Mouse (Mus musculus): ENCODE results near the gene Olfr889. TPM values are rescaled to one million over a fixed set of nuclear protein-coding genes. Genes with fewer than 3 reads are reported as not detected.
"Not testable (repeated sequence)": the region's sequence is repeated elsewhere in the genome, so short reads cannot be mapped to it uniquely, and the experiment has no call there.

Olfr889 gene
- polyA plus RNA-seq (2016; fragmentation: Nextera tagmentation; extraction: Ambion mirVana) = 0.05 and 0.16 TPM in 2 replicates

- Histone ChIP-seq H3K36me3 (no peaks in the 10 kb centered on the region), H3K4me1 (no peaks in the 10 kb centered on the region), H3K9me3 (replicated peaks) (no peaks in the 10 kb centered on the region), H3K27ac (no peak within 1 kb of the TSS), H3K4me3 (no peak within 1 kb of the TSS), H3K27me3 (ENCODE audit: low read depth, poor library complexity, severe bottlenecking) (no peaks in the 10 kb centered on the region)
- no peak for DNase-seq (ENCODE audit: low spot score)
Observed at GRCm38 (mm10) chr9:38114898-38115297, at the start of gene Olfr889. Olfr889 (plus strand) TSS chr9:38115198.

- no peaks in the 10 kb centered on the region for H3K27me3 ChIP-seq (ENCODE audit: low read depth, poor library complexity, severe bottlenecking)
- H3K4me1 ChIP-seq = no peaks in the 10 kb centered on the region
- H3K27ac ChIP-seq = no peak within 1 kb of the TSS
- 94% methylated on average over 1 of the region's 1 CpGs for WGBS
- no peaks in the 10 kb centered on the region for H3K36me3 ChIP-seq
- H3K9me3 ChIP-seq (replicated peaks) = no peaks in the 10 kb centered on the region
- DNase-seq (ENCODE audit: low spot score) = no peak
- H3K4me3 ChIP-seq = no peak within 1 kb of the TSS
Observed at GRCm38 (mm10) chr9:38083772-38084171, 31.2 kb upstream of the Olfr889 start, which contains the start of gene Olfr887. Olfr887 (plus strand) TSS chr9:38084072.

- no peaks in the 10 kb centered on the region for H3K36me3 ChIP-seq
- no peak within 1 kb of the TSS for H3K4me3 ChIP-seq
- no peaks in the 10 kb centered on the region for H3K4me1 ChIP-seq
- WGBS = 85% methylated on average over 1 of the region's 1 CpGs
- no peaks in the 10 kb centered on the region for H3K9me3 ChIP-seq (replicated peaks)
- no peak for DNase-seq (ENCODE audit: low spot score)
- no peaks in the 10 kb centered on the region for H3K27me3 ChIP-seq (ENCODE audit: low read depth, poor library complexity, severe bottlenecking)
- no peak within 1 kb of the TSS for H3K27ac ChIP-seq
Observed at GRCm38 (mm10) chr9:38107828-38108227, 7.2 kb upstream of the Olfr889 start, which contains the start of gene Olfr888. Olfr888 (plus strand) TSS chr9:38108128.

GRCm38 (mm10) chr9:38142217-38142616 is 27.2 kb downstream of the Olfr889 start, which contains the start of gene Olfr890:
Olfr890 (plus strand) TSS chr9:38142517.
- DNase-seq (ENCODE audit: low spot score) = no peak
- Histone ChIP-seq H3K27ac (no peak within 1 kb of the TSS), H3K36me3 (no peaks in the 10 kb centered on the region), H3K9me3 (replicated peaks) (no peaks in the 10 kb centered on the region), H3K4me1 (no peaks in the 10 kb centered on the region), H3K27me3 (ENCODE audit: low read depth, poor library complexity, severe bottlenecking) (no peaks in the 10 kb centered on the region), H3K4me3 (no peak within 1 kb of the TSS)

- not testable (repeated sequence) for DNase-seq (ENCODE audit: low spot score); H3K9me3 ChIP-seq (replicated peaks); H3K36me3 ChIP-seq; H3K27me3 ChIP-seq (ENCODE audit: low read depth, poor library complexity, severe bottlenecking); H3K4me1 ChIP-seq; H3K4me3 ChIP-seq; H3K27ac ChIP-seq
- WGBS = 57% methylated on average over 2 of the region's 2 CpGs
Observed at GRCm38 (mm10) chr9:38168341-38168740, 53.3 kb downstream of the Olfr889 start.

Other genes with a start within 250 kb of the Olfr889 start
- gene Olfr145, start 218.5 kb upstream of the Olfr889 start, polyA plus RNA-seq (2016; fragmentation: Nextera tagmentation; extraction: Ambion mirVana) = not detected in 2 replicates
- gene Olfr878, start 197.4 kb upstream of the Olfr889 start, polyA plus RNA-seq (2016; fragmentation: Nextera tagmentation; extraction: Ambion mirVana) = not detected in 2 replicates
- not detected in 2 replicates for gene Olfr881, start 123.4 kb upstream of the Olfr889 start, polyA plus RNA-seq (2016; fragmentation: Nextera tagmentation; extraction: Ambion mirVana)
- gene Olfr883, start 89.4 kb upstream of the Olfr889 start, polyA plus RNA-seq (2016; fragmentation: Nextera tagmentation; extraction: Ambion mirVana) = not detected in 2 replicates
- not detected in 2 replicates for gene Olfr884, start 68.6 kb upstream of the Olfr889 start, polyA plus RNA-seq (2016; fragmentation: Nextera tagmentation; extraction: Ambion mirVana)
- not detected in 2 replicates for gene Olfr885, start 53.9 kb upstream of the Olfr889 start, polyA plus RNA-seq (2016; fragmentation: Nextera tagmentation; extraction: Ambion mirVana)
- gene Olfr887, start 31.1 kb upstream of the Olfr889 start, polyA plus RNA-seq (2016; fragmentation: Nextera tagmentation; extraction: Ambion mirVana) = not detected in 2 replicates
- not detected in 2 replicates for gene Olfr888, start 7.1 kb upstream of the Olfr889 start, polyA plus RNA-seq (2016; fragmentation: Nextera tagmentation; extraction: Ambion mirVana)
- gene Olfr890, start 27.3 kb downstream of the Olfr889 start, polyA plus RNA-seq (2016; fragmentation: Nextera tagmentation; extraction: Ambion mirVana) = not detected in 2 replicates
- not detected in 2 replicates for gene Olfr891, start 65.6 kb downstream of the Olfr889 start, polyA plus RNA-seq (2016; fragmentation: Nextera tagmentation; extraction: Ambion mirVana)
- gene Olfr893, start 93.2 kb downstream of the Olfr889 start, polyA plus RNA-seq (2016; fragmentation: Nextera tagmentation; extraction: Ambion mirVana) = not detected in 2 replicates
- gene Olfr894, start 102.9 kb downstream of the Olfr889 start, polyA plus RNA-seq (2016; fragmentation: Nextera tagmentation; extraction: Ambion mirVana) = not detected in 2 replicates
- gene Olfr143, start 137.6 kb downstream of the Olfr889 start, polyA plus RNA-seq (2016; fragmentation: Nextera tagmentation; extraction: Ambion mirVana) = not detected in 2 replicates
- not detected in 2 replicates for gene Olfr895, start 152.7 kb downstream of the Olfr889 start, polyA plus RNA-seq (2016; fragmentation: Nextera tagmentation; extraction: Ambion mirVana)
- not detected in 2 replicates for gene Olfr896-ps1, start 175.9 kb downstream of the Olfr889 start, polyA plus RNA-seq (2016; fragmentation: Nextera tagmentation; extraction: Ambion mirVana)
- gene Olfr25, start 213.9 kb downstream of the Olfr889 start, polyA plus RNA-seq (2016; fragmentation: Nextera tagmentation; extraction: Ambion mirVana) = not detected in 2 replicates
- not detected in 2 replicates for gene Olfr898, start 233.2 kb downstream of the Olfr889 start, polyA plus RNA-seq (2016; fragmentation: Nextera tagmentation; extraction: Ambion mirVana)

Data from limb, embryonic 10.5 days (tissue).